Mouse (Mus musculus) left cerebral cortex, postnatal 10 days (tissue): ENCODE measurements around the gene Gramd1b. TPM values are rescaled to one million over a fixed set of nuclear protein-coding genes. Genes with fewer than 3 reads are reported as not detected.
"Not testable (repeated sequence)": the region's sequence is repeated elsewhere in the genome, so short reads cannot be mapped to it uniquely, and the experiment has no call there.

Experiments
- DNase-seq, 2 experiments: peaks; one replicate each; pipeline ENCODE4 v3.0.0; 2021 to 2022; ENCODE audit warnings: low spot score in 2 of 2, mixed read lengths in 1 of 2; ENCODE audit errors: extremely low spot score in 1 of 2
- intact Hi-C: fragments of 180-260 bp; cut with DNase I; formaldehyde crosslinking; loops from one replicate; pipeline ENCODE4 v1.15.1; 2025
- total RNA-seq, 2 experiments: library from RNA; stranded (reverse); gene quantifications; 2 replicates each; pipeline ENCODE4 v1.2.3; 2021

Gene Gramd1b
- total RNA-seq, 2 experiments from 2014 or later, result 128 to 136 TPM

- intact Hi-C loops, result no loop called here
- DNase-seq, result no peak
These were observed 9.0 kb downstream of the Gramd1b start for GRCm38 (mm10) chr9:40522156-40522555.

- intact Hi-C loops, result no loop called here
- DNase-seq, result no peak
These were observed 10.1 kb downstream of the Gramd1b start for GRCm38 (mm10) chr9:40521097-40521496.

- intact Hi-C loops, result no loop called here
- no peak for DNase-seq
These were observed 11.9 kb downstream of the Gramd1b start for GRCm38 (mm10) chr9:40519294-40519693.

- intact Hi-C loops, result no loop called here
These were observed 19.2 kb downstream of the Gramd1b start for GRCm38 (mm10) chr9:40511970-40512369.

DNA sequence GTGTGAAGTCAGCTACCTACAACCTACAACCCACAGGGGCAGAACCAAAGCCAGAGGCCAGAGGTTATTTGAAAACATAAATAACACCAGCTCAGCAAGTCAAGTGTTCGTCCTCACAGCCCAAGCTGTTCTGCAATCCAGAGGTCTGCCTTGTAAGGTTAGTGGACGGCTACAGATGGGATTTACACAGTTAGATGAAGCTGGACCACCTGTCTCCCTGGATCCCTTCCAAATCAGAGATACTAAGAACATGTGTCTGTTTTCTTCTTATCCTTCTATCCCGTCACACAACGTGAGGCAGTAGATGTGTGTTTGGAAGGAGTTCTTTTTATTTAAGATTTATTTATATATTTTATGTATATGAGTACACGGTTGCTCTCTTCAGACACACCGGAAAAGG lies 21.7 kb downstream of the Gramd1b start:
- intact Hi-C loops, result no loop called here
- DNase-seq, result no peak

More at GRCm38 (mm10) chr9:40511970-40512369, 19.2 kb downstream of the Gramd1b start:
- DNase-seq, result no peak

GRCm38 (mm10) chr9:40506576-40506975 lies 24.6 kb downstream of the Gramd1b start:
- DNase-seq, result peak in 1 of 2 experiments; percentile 52
- intact Hi-C loops, result no loop called here

- intact Hi-C loops, result no loop called here
- DNase-seq, result peak in 1 of 2 experiments; percentile 59
These were observed 25.5 kb downstream of the Gramd1b start for GRCm38 (mm10) chr9:40505471-40506312.

DNA sequence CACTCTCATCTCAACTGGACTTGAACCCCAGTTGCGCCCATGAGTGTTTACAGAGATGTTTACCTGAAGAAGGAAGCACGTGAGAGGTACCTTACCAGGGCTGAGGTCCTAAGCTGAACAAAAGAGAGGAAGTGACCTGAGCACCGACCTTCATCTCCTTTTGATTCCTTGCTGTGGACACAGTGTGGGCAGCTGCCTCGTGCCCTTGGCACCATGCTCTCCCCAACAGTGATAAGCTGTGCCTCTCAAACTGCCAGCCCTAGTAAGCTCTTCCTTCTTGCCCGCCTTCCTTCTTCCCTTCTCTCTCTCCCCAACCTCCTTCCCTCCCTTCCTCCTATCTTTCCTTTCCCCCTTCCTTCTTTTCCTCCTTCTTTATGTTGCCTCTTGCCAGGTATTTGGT lies 26.3 kb downstream of the Gramd1b start:
- intact Hi-C loops, result no loop called here
- DNase-seq, result no peak

GRCm38 (mm10) chr9:40500691-40501090 lies 30.5 kb downstream of the Gramd1b start:
- intact Hi-C loops, result no loop called here
- DNase-seq, result no peak

GRCm38 (mm10) chr9:40482351-40483084 lies 48.7 kb downstream of the Gramd1b start:
- DNase-seq, intact Hi-C loops: not testable (repeated sequence)

DNA sequence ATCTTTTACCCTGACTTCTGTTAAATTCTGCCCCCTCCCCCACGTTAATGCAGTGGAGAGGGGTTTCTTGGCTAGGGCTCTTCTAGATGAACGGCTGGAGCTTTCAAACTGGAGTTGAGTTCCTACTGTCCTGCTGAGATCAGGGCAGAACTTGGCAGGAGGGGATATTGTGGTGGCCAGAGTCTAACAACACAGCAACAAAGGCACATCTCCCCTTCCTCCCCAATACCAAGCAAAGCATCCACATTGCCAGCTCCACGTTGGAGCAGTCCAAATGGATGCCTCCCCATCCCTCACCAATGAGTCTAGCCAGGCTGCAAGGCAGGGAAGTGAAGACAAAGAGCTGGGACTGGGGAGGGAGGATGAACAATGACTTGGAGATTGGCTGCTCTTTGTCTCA lies 49.9 kb downstream of the Gramd1b start:
- DNase-seq, result no peak
- intact Hi-C loops, result no loop called here

- DNase-seq, result peak in 1 of 2 experiments; percentile 43
These were observed 51.9 kb downstream of the Gramd1b start for GRCm38 (mm10) chr9:40479333-40479732.

GRCm38 (mm10) chr9:40478146-40478900 lies 52.9 kb downstream of the Gramd1b start:
- intact Hi-C loops, result no loop called here
- no peak for DNase-seq

More at GRCm38 (mm10) chr9:40479333-40479732, 51.9 kb downstream of the Gramd1b start:
- intact Hi-C loops, result no loop called here

GRCm38 (mm10) chr9:40477611-40478010 lies 53.6 kb downstream of the Gramd1b start:
- intact Hi-C loops, result no loop called here
- no peak for DNase-seq

- intact Hi-C loops, result no loop called here
- DNase-seq, result no peak
These were observed 55.1 kb downstream of the Gramd1b start for GRCm38 (mm10) chr9:40476098-40476497.

DNA sequence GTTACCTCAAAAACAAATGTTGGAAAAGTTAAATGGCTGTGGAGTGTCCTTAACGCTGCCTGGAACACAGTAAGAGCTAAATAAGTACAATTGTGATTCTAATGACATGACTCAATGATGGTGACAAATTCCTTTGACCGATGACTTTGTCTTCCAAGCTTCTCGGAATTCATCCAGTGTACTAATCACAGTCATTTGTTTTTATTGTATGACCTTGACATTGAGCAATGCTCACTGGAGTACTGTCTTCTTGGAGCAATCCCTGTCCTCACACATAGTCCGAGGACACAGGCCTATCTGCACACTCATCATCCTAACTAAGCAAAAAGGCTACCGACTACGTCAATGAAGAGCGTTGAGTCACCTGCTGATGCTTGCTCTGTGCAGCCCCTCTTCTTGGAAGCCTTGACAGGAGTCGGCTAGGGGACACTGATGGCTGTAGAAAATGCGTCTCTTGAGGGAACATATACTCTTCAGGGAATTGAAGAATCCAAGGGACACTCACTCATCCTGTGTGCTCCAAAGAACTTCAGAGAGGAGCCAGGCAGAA lies 58.1 kb downstream of the Gramd1b start:
- DNase-seq, result no peak
- intact Hi-C loops, result no loop called here

- intact Hi-C loops, result no loop called here
These were observed 61.6 kb downstream of the Gramd1b start for GRCm38 (mm10) chr9:40469403-40470137.

GRCm38 (mm10) chr9:40466782-40467181 lies 64.4 kb downstream of the Gramd1b start:
- no peak for DNase-seq
- intact Hi-C loops, result no loop called here

More at GRCm38 (mm10) chr9:40469403-40470137, 61.6 kb downstream of the Gramd1b start:
- DNase-seq, result no peak
